Mouse (Mus musculus) kidney, adult 2 months (tissue): ENCODE data around the gene Rpl10a. TPM values are rescaled to one million over a fixed set of nuclear protein-coding genes. Genes with fewer than 3 reads are reported as not detected.

Experiments
- DNase-seq: peaks from one replicate; pipeline ENCODE4 v3.0.0; 2021
- H3K27ac ChIP-seq: fragments of 200-500 bp; 2 replicates; pipeline ENCODE4 v1.5.1; 2012; ENCODE audit warnings: low read depth, low read length, control low read depth, inconsistent platforms; ENCODE audit not compliant: insufficient read depth
- H3K27me3 ChIP-seq: fragments of 200-500 bp; replicated peaks from 2 replicates; pipeline ENCODE4 v1.6.1; 2012; ENCODE audit warnings: mild to moderate bottlenecking, moderate library complexity, low read length, inconsistent platforms; ENCODE audit not compliant: control insufficient read depth, insufficient read depth
- H3K36me3 ChIP-seq: fragments of 200-500 bp; 2 replicates; pipeline ENCODE4 v1.6.1; 2012; ENCODE audit warnings: mild to moderate bottlenecking, moderate library complexity, low read length, inconsistent platforms; ENCODE audit not compliant: control insufficient read depth, insufficient read depth
- H3K4me1 ChIP-seq: fragments of 200-500 bp; 2 replicates; pipeline ENCODE4 v1.6.1; 2011; ENCODE audit warnings: low read length; ENCODE audit not compliant: control insufficient read depth, insufficient read depth
- H3K4me3 ChIP-seq: fragments of 200-500 bp; 2 replicates; pipeline ENCODE4 v1.5.1; 2011; ENCODE audit warnings: mild to moderate bottlenecking, low read depth, low read length, control low read depth; ENCODE audit not compliant: insufficient read depth
- CTCF ChIP-seq: fragments of 200-500 bp; conservative IDR thresholded peaks from 2 replicates; pipeline ENCODE4 v1.5.1; 2011; ENCODE audit warnings: low read depth, mild to moderate bottlenecking, control low read depth, low read length, moderate library complexity, mixed read lengths; ENCODE audit not compliant: insufficient read depth, insufficient read length
- POLR2A ChIP-seq: fragments of 200-500 bp; IDR thresholded peaks from one replicate; pipeline ENCODE4 v1.6.1; 2011; ENCODE audit warnings: low read depth, low read length, control low read depth
- WGBS: fragments of 180-500 bp; shearing (Covaris S2); methylation state at CpG from one replicate; pipeline ENCODE4 v1.1.7; 2018; 5-methylcytosine and 5-hydroxymethylcytosine counted together
- polyA plus RNA-seq: library from polyadenylated mRNA; depleted of rRNA; stranded (reverse); fragments of >200 nt; gene quantifications from 2 replicates; pipeline ENCODE4 v1.2.3, GENCODE M21; 2012

The Rpl10a gene
- polyA plus RNA-seq, 1 experiment = 2,603 TPM

- H3K4me1 ChIP-seq = no peaks in the 10 kb centered on the region
- no peak for DNase-seq
- no peak overlapping the region for H3K4me3 ChIP-seq
- no peaks in the 10 kb centered on the region for H3K36me3 ChIP-seq
- TF ChIP-seq CTCF = no peak
- TF ChIP-seq POLR2A = no peak
- no peaks in the 10 kb centered on the region; the same call in 1 of the 2 replicates for H3K27me3 ChIP-seq
- 57% methylated on average over 11 of the region's 11 CpGs for WGBS
- no peak overlapping the region for H3K27ac ChIP-seq
Measured at GRCm38 (mm10) chr17:28361921-28362652, 33.8 kb downstream of the Rpl10a start.

DNA sequence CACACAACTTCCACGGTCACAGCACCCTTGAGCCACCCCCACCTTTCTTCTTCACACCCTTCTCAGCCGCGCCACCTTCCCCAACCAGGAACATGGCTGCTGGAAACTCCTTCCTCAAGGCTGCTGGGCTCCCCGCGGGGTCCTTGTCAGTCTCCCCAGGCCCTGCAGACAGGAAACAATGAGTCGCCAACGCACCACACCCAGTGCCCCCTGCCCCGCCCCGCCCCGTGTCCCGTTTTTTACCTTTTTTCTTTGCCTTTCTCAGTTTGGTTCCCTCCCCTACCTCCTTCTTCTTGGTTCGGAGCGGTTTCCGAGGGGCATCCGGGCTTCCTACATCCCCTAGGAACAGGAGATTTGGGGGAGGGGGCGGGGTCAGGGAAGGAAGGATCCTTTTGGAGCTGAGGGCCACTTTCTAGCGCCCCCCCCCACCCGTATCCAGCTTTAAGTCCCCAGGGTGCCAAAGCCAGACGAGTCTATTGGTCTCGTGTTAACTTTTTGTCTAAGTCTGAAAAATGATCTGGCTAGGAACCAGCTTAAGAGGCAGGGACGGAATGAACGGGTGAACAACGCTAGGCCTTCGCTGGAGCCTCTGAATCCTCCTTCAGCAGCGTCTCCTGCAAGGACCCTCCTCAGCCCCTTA lies 34.5 kb downstream of the Rpl10a start:
- Histone ChIP-seq H3K36me3 (no peaks in the 10 kb centered on the region), H3K27me3 (no peaks in the 10 kb centered on the region; the same call in 1 of the 2 replicates), H3K4me3 (no peak overlapping the region), H3K27ac (no peak overlapping the region), H3K4me1 (no peaks in the 10 kb centered on the region)
- DNase-seq = no peak
- 18% methylated on average over 25 of the region's 25 CpGs for WGBS
- no peak for TF ChIP-seq POLR2A
- TF ChIP-seq CTCF = no peak

GRCm38 (mm10) chr17:28363507-28363906 lies 35.2 kb downstream of the Rpl10a start:
- no peak for DNase-seq
- H3K36me3 ChIP-seq = no peaks in the 10 kb centered on the region
- TF ChIP-seq POLR2A = no peak
- no peak for TF ChIP-seq CTCF
- no peak overlapping the region for H3K27ac ChIP-seq
- no peak overlapping the region for H3K4me3 ChIP-seq
- no peaks in the 10 kb centered on the region for H3K4me1 ChIP-seq
- no peaks in the 10 kb centered on the region; the same call in 1 of the 2 replicates for H3K27me3 ChIP-seq
- WGBS = 54% methylated on average over 6 of the region's 6 CpGs

GRCm38 (mm10) chr17:28365122-28365521 lies 36.9 kb downstream of the Rpl10a start, which contains the start of gene Tulp1:
Tulp1 (minus strand) TSS chr17:28365222.
- H3K27me3 ChIP-seq = no peaks in the 10 kb centered on the region; the same call in 1 of the 2 replicates
- TF ChIP-seq POLR2A = no peak
- no peaks in the 10 kb centered on the region for H3K36me3 ChIP-seq
- H3K4me3 ChIP-seq = no peak within 1 kb of the TSS
- 81% methylated on average over 8 of the region's 8 CpGs for WGBS
- no peak within 1 kb of the TSS for H3K27ac ChIP-seq
- DNase-seq = no peak
- no peaks in the 10 kb centered on the region for H3K4me1 ChIP-seq

DNA sequence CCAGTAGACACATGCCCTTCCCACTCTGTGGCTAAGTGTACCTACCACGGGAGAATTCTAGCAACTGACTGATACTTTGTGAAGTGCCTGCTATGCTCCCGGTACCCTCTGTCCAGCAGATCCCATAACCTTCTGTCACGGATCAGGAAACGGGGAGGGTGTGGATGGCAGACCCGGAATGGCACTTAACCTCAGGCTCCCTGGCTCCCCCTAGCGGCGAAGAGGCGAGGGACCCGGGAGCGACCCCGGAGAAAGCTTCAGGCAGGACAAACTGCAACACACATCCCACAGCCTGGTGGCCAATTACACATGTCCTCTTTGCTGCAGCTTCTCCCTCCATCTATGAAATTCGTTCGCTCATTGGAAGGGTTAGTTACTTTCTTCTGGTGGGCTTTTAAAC lies 40.2 kb downstream of the Rpl10a start:
- DNase-seq = peak; percentile 86
- no peak overlapping the region for H3K27ac ChIP-seq
- no peak overlapping the region for H3K4me3 ChIP-seq
- no peaks in the 10 kb centered on the region for H3K36me3 ChIP-seq
- peak; percentile 87 for TF ChIP-seq CTCF
- TF ChIP-seq POLR2A = no peak
- no peaks in the 10 kb centered on the region; the same call in 1 of the 2 replicates for H3K27me3 ChIP-seq
- no peaks in the 10 kb centered on the region for H3K4me1 ChIP-seq
- 6% methylated on average over 13 of the region's 13 CpGs for WGBS

GRCm38 (mm10) chr17:28369056-28369455 lies 40.8 kb downstream of the Rpl10a start:
- 67% methylated on average over 5 of the region's 5 CpGs for WGBS
- H3K27me3 ChIP-seq = no peaks in the 10 kb centered on the region; the same call in 1 of the 2 replicates
- TF ChIP-seq CTCF (no peak), POLR2A (no peak)

DNA sequence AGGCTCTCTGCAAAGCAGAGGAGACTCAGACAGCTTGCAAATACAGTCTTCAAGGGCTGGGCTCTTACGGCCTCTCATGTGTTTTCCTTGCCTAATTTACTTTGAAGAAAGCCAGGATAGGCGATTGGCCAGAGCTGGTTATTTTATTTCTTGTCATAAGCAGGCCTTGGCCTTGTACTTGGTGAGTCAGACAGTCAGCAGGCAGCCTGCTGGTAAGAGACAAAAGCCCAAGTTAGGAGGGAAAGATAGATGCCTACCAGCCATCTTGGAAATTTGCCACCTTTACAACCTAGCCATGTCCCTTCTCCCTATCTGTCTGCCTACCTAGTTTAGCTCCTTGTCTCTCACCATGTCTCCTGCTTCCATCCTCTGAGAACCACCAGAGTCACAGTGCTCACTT lies 43.0 kb downstream of the Rpl10a start:
- Histone ChIP-seq H3K4me1 (no peaks in the 10 kb centered on the region), H3K4me3 (no peak overlapping the region), H3K27me3 (no peaks in the 10 kb centered on the region), H3K27ac (no peak overlapping the region), H3K36me3 (no peaks in the 10 kb centered on the region)
- DNase-seq = no peak
- 87% methylated on average over 2 of the region's 2 CpGs for WGBS
- TF ChIP-seq CTCF = no peak
- no peak for TF ChIP-seq POLR2A

More at GRCm38 (mm10) chr17:28369056-28369455, 40.8 kb downstream of the Rpl10a start:
- DNase-seq = no peak
- H3K4me1 ChIP-seq = no peaks in the 10 kb centered on the region
- no peak overlapping the region for H3K27ac ChIP-seq
- no peaks in the 10 kb centered on the region for H3K36me3 ChIP-seq
- no peak overlapping the region for H3K4me3 ChIP-seq
